Mouse (Mus musculus) urinary bladder, adult 18-20 months (tissue): ENCODE data around the gene Gja5.
"Not testable (repeated sequence)": the region's sequence is repeated elsewhere in the genome, so short reads cannot be mapped to it uniquely, and the experiment has no call there.

ENCODE experiments used
- DNase-seq, 2 experiments: peaks; one replicate each; pipeline ENCODE4 v3.0.0; 2022; ENCODE audit warnings: low spot score in 2 of 2, mixed read lengths in 2 of 2

Gene Gja5

GRCm38 (mm10) chr3:97103946-97104345, 199.5 kb downstream of the Gja5 start:
- DNase-seq: not testable (repeated sequence)

DNA sequence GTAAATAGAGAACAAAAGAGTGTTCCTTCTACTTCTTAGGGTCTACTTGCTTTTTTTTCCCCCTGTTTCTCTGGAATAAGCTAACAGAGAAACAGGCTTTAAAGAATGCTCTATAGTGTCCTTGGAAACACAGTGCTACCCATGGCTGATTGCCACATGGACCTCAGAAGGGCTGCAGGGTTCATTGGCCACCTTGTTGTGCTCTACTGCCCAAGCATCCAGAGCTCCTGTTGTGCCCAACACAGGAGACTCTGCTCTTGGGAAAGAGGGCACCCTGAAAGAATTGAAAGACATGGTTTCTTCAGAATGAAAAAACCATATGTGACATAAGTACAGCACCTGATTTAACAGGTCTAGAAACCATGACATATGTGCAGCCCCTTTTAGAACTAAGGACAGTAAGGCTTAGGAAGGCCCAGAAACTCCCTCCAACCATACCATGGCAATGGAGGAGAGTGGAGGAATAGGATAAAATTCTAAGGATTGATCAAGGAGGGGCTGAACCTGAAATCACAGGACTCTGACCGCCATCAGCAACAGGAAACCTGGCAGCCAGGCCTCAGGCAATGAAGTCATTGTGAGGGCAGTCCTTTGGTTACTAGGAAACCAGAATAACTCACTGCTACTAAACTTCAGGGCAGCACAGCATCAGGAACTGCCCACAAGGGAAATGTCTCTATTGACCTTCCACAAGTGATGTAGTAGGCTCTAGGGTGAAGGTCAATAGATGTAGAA, 200.4 kb downstream of the Gja5 start:
- DNase-seq: no peak

DNA sequence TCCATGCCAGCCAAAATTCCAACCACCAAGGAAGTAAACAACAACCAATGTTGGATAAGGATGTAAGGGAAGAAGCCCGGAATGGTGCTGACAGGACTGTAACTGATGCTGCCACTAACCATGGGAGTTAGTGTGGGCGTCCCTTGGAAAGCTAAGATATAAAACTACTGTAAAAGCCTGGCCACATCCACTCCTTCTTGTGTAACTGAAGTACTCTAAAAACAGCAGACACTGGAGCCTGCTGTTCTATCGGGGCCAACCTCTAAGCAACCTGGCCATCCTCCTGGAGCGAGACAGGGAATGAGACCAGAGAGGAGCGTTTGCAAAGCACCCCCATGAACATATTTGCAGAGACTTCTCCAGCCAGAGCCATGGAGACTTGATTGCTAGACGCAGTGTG, 213.0 kb downstream of the Gja5 start:
- no peak for DNase-seq

DNA sequence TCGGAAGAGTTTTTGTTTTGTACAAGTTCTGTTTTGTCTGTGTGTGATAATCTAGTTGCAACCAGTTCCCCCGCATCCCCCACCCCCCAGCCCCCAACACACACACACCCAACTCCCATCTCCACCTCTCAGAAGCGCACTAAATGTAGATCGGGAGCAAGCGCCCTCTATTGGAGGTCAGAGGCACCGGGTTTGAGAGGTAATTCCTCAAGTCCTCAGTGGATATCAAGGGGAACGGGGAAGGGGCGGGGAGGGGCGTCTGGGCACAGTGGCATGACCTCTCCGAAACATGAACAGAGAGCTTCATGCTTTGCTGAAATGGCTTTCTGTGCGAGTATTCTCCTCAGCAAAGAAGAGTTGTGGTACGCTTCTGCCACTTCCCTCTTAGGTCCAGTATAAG, 213.8 kb downstream of the Gja5 start:
- DNase-seq: no peak

DNA sequence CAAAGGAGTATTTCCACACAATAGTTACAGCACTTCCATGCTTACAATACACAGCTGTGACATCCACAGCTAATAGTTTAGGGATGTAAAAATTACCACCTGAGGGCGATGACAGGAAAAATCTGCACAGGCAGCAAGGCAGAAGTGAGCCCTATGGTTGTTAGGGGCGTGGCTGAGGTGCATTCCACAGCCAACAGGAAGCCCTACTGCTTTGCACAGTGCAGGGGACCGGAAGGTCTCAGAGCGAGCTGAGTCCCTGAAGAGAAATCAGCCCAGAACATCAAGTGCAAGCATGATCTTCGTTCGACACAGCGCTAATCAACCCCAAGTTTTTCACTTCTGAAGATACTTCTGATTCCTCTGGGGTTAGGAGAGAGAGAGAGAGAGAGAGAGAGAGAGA, 219.7 kb downstream of the Gja5 start:
- no peak for DNase-seq
